Mouse (Mus musculus) fibroblast of lung, adult 2 months (primary cell): Measurements from ENCODE around the gene Bbx.

ENCODE experiments used
- DNase-seq: peaks from one replicate; pipeline ENCODE4 v3.0.0-alpha.2; 2011; ENCODE audit warnings: low read depth

The Bbx gene

DNA sequence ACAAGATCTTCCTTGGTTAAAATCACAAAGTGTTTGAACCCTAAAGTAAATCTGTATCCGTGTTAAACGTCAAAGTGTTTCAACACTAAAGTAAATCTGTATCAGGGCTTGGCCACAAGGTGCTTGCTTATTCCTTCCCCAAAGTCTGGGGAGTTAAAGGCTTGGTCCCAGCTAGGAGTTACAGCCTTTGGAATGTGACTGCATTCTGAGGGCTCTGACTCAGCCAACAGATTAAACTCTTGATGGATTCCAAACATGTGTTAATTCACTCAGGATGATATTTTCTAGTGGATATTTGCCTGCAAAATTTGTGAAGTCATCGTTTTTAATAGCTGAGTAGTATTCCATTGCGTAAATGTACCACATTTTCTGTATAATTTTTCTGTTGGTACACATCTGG, 120.6 kb downstream of the Bbx start:
- DNase-seq, result no peak

DNA sequence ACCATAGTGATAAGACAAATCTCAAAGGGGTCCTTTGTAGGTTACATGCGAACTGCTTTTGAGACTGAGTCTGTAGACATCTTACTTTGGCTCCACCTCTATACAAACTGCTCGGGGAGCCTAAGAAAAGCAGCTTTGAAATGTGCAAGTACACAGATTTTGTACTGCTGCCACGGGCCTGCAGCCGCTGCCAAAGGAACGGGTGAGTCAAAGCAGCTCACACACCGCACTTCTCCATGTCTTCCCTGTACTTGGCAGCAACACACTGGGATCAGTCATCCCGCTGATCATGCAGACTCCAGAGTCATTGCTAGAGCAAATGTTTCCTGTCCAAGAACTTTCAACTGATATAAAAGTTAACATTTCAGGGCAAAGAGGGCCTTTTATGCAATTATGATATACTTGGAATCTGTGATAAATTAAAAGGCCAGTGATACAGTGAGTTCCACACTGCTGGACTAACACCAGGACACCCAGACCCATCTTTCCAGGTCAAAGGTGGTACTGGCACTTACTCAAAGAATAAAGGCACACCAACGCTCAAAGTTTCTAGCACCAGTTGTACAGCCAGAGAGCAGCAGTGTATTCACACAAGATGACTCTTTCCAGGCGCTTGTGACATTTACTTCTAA, 122.7 kb downstream of the Bbx start:
- DNase-seq, result peak; percentile 97

DNA sequence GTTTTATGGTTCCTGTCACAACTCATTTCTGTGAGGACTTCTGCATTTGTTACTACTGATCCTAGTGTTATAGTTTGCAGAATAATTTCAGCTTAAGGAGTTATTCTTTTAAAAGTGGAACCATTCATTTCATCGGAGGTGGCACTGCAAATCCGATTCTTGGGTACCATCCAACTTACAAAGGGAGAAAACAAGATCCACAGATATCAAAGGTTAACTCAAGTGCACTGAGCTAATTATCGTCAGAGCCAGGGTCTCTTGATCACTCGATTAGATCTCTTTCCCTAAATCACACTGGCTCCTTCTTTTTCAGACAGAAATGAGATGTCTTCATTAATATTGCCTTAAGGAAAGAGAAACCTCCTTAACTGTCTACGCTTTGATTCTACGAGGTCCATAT, 123.9 kb downstream of the Bbx start:
- no peak for DNase-seq

DNA sequence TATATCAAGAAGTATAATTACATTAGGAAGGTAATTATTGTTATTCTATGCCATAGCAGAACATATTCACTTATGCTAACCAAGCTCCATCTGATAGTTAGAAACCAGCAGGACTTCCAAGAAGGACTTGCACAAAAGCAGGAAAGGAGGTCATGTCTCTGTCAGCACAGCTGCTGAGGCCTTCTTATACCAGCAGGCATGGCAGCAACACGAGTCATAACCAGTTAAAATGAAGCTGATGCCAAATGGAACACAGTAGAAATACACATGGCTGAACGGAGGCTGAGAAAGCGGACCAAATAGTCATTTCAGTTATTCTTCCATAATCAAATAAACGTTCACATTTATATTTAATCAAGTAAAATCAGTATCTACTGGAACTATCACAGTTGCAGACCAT, 125.0 kb downstream of the Bbx start:
- no peak for DNase-seq

DNA sequence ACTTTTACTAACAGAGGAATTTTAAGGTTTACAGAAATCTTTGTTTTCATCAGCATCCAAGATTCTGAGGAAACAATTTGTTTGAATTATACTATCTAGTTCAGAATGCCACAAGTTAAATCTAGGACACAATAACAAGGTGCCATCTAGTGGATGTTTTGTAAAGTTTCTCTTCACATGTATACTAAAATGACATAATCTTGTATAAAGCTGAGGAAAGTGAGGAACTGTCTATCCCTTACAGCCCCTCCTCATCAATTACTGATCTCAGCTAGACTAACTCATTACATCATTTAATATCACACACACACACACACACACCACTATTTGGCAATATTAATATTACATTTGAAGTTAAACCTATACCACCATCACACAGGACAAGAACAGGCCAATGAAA, 125.5 kb downstream of the Bbx start:
- no peak for DNase-seq

DNA sequence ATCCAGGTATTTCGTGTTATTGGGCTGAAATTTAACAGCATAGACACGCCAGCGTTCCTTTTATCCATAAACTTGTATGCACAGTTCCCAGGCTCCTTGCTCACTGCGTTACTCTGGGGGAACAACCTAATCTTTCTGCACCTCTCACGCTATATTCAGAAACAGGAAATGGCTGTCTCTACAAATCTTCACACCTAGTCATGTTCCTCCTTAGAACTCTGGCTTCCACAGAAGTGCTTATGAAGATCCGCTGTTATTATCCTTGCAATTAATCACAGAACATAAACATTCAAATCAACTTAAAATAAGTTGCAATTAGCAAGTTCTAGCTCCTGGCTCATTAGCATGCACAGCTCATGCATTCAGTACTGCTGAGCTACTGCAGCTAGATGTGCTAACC, 127.0 kb downstream of the Bbx start:
- DNase-seq, result no peak

DNA sequence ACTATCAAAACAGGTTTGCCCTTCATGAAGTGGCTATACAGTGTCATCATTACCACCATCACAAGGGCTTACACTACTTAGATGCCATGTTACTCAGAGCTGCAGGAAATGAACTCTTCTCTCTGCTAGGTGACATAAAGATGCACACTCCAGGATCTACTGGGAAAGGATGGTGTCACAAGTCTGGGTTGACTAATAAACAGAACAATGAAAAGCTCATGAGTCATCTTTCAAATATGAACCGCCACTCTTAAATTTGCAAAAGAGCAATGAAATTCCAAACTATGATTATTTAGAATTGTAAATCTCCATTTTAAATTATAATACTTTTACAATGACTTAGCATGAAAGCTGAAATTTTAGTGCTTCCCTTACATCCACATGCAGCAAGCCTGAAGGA, 129.6 kb downstream of the Bbx start:
- no peak for DNase-seq

DNA sequence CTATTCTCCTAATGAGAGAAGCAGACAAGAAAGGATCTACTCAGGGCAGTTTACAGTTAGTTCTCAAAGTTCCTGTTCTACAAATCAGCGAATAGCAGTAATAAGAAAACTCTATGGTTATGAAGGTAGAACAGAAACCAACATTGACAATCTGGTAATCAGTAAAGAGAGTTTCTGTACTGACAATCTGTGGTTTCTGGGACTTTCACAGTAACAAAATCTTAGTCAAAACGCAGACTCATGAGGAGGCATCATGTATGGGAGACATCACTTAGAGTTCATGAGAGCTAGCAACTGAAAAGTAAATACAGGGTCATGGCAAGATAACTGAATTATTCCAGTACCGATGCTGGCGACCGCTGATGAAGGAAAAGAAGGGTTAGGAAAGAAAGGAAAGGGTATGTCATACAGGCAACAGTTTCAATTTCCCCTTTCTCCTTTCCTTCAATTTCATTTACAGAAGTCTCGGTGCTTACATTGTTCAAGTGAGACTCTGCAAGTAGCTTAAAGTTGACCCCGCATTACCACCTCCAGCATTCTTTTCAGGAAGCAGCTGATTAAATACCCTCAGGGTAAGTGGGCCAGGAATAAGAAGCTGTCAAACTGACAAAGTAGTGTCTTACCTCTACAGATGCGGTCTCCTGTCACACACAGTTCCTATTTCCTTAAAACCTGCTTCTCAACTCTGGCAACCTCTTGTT, 133.3 kb downstream of the Bbx start:
- DNase-seq, result no peak

DNA sequence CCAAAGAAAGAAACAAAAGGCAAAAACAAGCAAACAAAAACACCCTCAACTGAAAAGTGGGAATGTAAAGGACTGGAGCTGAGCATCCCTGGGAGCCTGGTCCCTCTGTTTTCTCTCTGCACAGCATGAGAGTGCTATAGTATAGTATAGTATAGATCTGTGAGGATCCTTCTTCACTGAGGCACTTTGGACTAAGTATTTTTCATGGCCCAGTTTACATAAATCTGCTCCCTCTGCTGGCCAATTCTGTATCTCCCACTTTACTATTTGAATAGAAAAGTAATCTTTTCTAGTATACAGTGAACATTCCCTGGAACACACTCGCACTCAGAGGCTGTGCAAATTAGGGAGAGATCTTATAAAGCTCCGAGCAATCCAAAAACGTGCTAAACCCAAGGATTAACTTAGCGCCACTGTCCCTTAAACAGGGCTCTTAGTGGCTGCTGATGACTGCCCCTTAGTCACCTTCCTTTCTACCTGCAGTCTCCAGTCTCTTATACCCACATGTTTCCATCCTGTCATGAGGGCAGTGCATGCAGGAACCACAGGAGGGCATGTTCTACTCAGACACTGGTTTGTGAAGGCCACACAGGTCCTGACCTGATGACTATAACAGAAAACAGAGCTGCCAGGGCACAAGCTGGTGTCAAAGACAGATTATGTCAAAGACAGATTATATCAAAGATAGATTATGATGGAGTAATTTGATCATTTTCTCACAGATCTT, 138.5 kb downstream of the Bbx start:
- DNase-seq, result no peak

DNA sequence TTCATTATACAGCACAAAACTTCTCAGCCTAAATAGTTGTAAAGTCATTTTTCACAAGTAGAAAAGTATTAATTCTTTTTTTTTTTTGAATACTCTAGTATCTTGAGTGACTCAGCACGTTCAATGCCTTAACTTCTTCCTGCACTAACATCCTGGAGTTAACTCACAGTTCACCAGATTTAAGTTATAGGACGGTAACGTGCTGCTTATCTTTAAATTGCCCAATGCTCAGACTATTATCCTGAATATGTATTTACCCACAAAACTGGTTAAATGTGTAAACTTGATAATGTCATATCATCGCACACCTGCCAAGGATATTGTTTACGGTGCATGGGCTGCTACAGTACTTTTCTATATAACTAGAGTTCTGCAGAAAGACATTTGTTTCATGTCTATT, 139.4 kb downstream of the Bbx start:
- DNase-seq, result no peak

DNA sequence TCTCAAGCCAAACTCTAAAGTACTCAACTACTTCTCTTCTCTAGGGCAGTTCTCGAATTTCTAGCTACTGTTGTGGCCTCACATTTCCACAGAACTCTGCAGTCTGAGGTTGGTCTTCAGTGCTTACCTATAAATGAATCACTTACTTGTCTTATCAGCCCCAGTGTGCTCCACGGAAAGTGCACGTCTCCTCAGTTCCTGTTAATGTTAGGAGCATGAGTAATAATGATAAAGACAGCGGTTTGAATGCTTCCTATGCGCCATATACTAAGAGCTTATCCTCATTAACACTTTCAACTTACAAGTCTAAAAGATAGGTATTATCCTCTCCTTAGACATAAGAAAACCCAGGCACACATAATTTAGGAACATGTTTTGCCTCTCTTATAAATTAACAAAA, 142.4 kb downstream of the Bbx start:
- no peak for DNase-seq

DNA sequence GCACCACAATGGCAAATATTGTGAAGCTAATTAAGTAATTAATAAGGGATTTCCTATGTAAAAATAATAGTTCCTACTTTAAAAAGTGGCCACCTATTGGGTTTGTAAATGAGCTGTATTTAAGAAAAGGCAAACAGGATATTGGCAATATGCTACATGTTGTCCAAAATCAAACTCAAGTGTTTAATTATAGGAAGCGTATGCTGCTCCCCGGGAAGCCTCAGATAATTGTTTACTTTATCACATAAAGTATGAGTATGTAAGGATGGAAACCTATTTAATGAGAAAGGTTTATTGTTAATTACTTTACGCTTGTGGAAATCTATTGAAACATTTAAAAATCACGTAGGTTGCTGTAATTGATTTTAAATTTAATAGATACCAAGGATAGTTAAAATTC, 159.4 kb downstream of the Bbx start:
- DNase-seq, result no peak

DNA sequence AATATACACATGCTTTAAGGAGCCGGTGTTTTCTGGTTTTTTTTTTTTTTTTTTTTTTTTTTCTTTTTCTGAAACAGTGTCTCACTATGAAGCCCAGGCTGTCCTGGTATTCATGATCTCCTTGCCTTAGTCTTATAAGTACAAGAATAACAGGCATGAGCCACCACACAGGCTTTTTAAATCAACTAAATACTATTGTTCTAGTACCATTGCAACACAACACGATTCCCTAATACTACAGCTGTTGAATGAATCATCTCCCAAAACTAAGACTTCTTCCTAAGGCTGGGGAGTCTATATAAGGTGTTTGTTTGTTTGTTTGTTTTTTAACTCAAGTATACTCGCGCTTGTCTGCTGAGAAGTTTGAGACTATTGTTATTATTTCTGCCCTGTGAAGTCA, 169.5 kb downstream of the Bbx start:
- DNase-seq, result no peak

DNA sequence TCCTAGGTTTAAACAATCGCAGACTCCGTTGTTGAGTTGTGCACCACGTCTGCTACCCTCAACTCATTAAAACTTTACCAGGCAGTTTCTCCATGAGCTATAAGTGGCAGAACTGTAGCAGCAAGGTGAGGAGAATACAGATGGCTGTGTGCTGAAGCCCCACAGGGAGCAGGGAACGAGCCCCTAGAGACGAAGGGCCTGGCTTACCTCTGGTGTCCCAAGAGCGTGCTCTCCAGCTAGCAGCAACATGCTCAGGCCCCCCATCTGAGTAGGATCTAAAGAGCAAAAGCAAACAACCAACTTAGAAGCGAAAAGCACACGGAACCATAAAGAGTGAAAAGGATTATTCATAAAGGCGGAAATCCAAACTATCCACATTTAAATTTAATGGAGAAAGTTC, 170.0 kb downstream of the Bbx start:
- no peak for DNase-seq

DNA sequence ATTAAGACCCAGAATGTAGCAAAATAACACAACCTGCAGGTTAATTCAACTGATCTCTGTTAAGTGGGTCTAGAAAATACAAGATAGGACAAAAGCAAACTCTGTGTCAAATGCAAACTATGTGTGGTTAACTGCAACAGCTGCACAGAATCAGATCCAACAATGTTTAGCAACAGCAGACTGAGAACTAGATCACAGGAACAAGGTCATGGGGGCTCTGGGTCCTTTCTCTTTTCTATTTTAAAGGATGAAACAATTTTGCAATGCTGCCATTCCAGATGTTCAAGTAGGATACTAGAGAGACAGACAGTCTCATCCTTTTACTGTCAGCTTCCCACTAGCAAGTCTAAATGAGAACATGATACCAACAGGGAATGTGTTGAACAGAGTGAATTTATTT, 170.4 kb downstream of the Bbx start:
- DNase-seq, result no peak

DNA sequence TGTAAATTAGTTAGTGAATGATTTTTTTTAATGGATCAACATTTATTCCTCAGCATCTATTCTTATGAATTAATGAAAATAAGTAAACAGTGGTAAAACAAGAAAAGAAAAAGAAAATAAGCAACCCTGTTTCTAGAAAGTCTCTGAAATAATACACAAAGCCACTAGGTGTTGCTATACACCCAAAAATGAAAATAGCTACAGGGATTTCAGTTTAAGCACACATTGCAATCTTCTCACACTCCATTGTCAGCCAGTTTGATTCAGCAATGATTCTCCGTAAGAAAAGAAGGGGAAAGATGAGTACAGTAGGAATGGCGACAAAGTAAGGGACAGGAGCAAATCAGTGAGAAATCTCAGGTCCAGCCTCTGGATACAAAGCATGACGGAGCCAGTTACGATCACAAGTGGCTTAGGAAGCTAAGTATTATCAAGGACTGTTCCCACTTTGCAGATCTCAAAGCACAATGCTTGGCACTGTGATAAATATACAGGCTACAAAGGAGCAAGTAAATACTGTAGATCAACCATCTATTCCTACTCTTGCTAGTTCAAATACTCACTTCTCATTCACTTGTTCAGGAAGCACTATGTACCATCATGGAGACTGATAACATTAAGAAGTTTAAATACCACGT, 177.5 kb downstream of the Bbx start:
- peak; percentile 15 for DNase-seq

DNA sequence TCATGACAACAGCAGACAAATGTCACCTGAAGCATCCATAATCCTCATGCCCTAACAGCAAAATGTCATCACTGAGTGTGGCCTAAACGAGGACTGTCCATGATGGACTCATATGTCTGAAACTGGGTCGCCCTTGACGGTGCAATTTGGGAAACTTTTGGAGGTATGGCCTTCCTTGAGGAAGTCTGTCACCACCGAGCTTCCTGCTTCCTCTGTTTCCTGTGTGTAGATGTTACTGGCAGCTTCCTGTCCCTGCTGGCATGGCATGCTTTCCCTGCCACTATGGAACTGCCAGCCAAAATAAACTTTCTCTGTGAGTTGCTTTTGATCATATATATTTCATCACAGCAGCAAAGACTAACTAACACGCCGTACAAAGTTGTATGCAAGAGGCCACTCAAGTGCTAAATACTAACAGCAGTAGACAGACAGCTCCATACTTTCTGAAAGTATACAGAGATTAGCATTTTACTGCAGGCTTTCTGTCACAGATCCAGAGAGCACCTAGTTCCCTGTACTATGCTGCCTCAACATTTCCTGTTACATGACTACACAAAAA, 180.7 kb downstream of the Bbx start:
- DNase-seq, result no peak

DNA sequence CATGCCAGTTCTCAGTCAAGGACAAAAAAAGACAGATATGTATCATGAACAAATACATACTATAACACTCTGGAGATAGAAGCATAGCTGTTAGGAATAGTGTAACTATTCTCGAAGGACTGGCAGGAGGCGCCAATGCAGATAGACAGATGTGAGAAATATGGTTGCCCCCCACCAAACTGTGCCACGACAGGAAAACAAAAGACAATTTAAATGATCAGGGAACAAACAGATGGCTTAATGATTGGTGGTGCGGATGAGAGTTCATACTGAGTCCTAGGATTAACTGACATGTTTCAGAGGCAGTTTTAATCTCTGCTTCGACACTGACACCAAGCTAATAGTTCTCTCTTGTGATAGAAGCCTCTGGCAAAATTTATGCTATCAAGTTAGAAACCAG, 181.7 kb downstream of the Bbx start:
- DNase-seq, result no peak

DNA sequence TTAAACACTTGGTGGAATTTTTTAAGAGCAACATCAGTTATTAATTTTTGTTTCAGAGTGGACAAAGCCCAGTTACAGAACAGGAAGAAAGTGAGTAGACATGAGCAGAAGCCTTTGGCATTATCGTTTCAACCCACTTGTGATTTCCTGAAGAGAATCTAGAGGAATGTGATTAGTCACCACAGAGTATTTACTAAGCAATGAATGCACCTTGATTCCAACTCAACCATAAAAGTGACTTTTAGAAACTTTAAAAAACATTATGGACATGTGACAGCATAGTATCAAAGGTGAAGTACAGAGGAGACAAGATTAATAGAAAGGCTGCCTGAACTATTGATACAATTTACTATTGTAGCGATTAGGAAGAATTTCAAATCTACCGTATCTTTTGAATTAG, 183.2 kb downstream of the Bbx start:
- no peak for DNase-seq

DNA sequence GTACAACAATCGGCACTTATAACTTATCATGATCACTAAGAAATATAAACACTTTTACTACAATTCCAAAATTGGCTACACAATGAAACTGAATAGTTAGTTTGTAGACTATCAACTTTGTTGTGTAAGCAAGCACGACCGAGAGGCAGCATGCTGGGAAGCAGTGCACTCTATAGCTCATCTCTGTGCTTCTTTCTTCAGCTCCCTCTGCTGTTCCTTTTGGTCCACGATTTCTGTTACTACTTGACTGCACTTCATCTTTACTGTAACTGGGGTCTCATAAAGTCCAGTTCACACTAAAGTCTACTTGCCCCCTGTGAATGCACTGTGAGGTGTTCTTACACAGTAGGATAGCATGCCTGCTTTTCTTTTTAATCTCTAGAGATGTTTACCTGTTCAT, 189.7 kb downstream of the Bbx start:
- no peak for DNase-seq

DNA sequence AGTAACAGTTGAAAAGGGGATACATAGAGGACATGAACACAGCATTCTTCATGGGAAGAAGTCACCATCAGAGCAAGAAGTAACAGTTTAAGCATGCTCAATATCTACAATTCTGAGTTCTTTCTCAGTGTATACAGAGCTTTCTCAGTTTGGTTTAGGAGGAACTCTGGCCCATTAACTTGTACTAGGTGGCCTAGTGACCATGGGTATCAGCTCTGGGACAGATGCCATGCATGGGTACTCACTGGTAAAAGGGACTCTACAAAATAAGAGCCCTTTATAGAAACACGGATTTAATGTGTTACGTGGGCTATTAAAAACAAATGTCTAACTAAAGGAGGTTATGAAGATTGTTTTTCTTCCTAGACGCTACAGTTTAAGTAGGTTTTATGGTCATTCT, 190.6 kb downstream of the Bbx start:
- no peak for DNase-seq

DNA sequence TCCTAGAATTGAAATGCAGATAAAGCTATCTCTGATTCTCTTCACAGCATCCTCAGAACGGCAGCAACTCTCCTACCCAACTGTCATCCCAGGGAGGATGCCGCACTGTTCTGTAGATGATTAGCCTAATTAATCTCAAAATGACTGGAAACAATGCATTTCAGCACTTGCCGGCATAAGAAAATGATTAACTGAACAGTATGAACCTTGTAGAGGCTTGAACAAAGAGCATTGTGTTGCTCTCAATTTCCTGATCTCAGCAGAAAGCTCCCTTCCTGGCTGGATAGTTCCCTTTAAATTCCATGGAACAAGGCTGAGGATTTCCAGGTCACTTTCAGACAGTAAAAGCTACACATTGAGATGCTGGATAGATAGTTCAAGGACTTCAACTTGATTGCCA, 197.0 kb downstream of the Bbx start:
- no peak for DNase-seq

DNA sequence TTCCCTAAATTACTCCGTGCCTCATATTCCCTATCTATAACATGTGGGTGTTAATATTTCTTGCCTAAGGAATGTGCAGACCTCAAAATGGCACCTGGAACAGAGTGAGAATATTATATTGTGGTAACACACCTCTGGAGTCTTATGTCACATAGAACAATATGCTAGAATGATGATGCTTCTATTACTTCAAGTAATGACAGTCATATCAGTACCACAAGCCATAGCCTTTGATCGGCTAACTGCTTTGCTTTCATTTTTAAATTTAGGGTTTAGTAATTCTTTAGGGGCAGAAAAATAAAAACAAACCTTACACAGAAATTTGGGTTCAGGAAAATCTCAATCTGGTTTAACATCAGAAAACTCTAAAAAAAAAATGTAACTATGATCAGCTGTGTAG, 201.6 kb downstream of the Bbx start:
- no peak for DNase-seq
